Mouse (Mus musculus): ENCODE results near the gene Pinlyp. TPM values are rescaled to one million over a fixed set of nuclear protein-coding genes. Genes with fewer than 3 reads are reported as not detected.

Pinlyp gene
- polyA plus RNA-seq, 1 experiment from 2014 or later: not detected

- H3K27ac ChIP-seq (ENCODE audit: low read depth): no peak overlapping the region
- ATAC-seq (ENCODE audit: insufficient read depth) (no peak), DNase-seq (no peak)
- no peak for TF ChIP-seq CTCF (IDR thresholded peaks at IDR 0.05; ENCODE audit: low read depth)
- no peaks in the 10 kb centered on the region for H3K27me3 ChIP-seq (ENCODE audit: insufficient read depth, low read length)
- H3K4me2 ChIP-seq: no peak overlapping the region
- H3K4me1 ChIP-seq (ENCODE audit: insufficient read depth): 0 out of 2 replicates have a peak, but pooled peaks cover 2% of the 10 kb centered on the region
- H3K9me3 ChIP-seq (ENCODE audit: low read depth, low read length): no peaks in the 10 kb centered on the region
- peaks cover 33% of the 10 kb centered on the region for H3K36me3 ChIP-seq (ENCODE audit: insufficient read depth)
- 83% methylated on average over 28 of the region's 28 CpGs for WGBS
- no peak overlapping the region for H3K4me3 ChIP-seq (ENCODE audit: low read depth, low read length)
- H3K9ac ChIP-seq: no peak overlapping the region; the same call in 1 of the 2 replicates
These were observed 12.8 kb downstream of the Pinlyp start for GRCm38 (mm10) chr7:24533031-24533571.

- peak; percentile 66 for ATAC-seq (ENCODE audit: insufficient read depth)
- TF ChIP-seq CTCF (IDR thresholded peaks at IDR 0.05; ENCODE audit: low read depth): peak; percentile 85
- Histone ChIP-seq H3K36me3 (ENCODE audit: insufficient read depth) (peaks cover 33% of the 10 kb centered on the region), H3K4me3 (ENCODE audit: low read depth, low read length) (peak overlapping the region; percentile 61), H3K9me3 (ENCODE audit: low read depth, low read length) (no peaks in the 10 kb centered on the region), H3K4me1 (ENCODE audit: insufficient read depth) (0 out of 2 replicates have a peak, but pooled peaks cover 2% of the 10 kb centered on the region), H3K27ac (ENCODE audit: low read depth) (peak overlapping the region; percentile 81), H3K27me3 (ENCODE audit: insufficient read depth, low read length) (no peaks in the 10 kb centered on the region), H3K9ac (peak overlapping the region; percentile 83), H3K4me2 (peak overlapping the region; percentile 77)
- DNase-seq: peak; percentile 88
- WGBS: 1% methylated on average over 43 of the region's 43 CpGs
These were observed 14.5 kb downstream of the Pinlyp start for GRCm38 (mm10) chr7:24531211-24531971.

- peak within 1 kb of the TSS; percentile 77 for H3K4me2 ChIP-seq
- DNase-seq: peak; percentile 100
- TF ChIP-seq CTCF (IDR thresholded peaks at IDR 0.05; ENCODE audit: low read depth): no peak
- H3K9ac ChIP-seq: peak within 1 kb of the TSS; percentile 83
- H3K4me1 ChIP-seq (ENCODE audit: insufficient read depth): 0 out of 2 replicates have a peak, but pooled peaks cover 2% of the 10 kb centered on the region
- no peaks in the 10 kb centered on the region for H3K9me3 ChIP-seq (ENCODE audit: low read depth, low read length)
- peak within 1 kb of the TSS; percentile 86 for H3K27ac ChIP-seq (ENCODE audit: low read depth)
- H3K36me3 ChIP-seq (ENCODE audit: insufficient read depth): peaks cover 22% of the 10 kb centered on the region
- peak within 1 kb of the TSS; percentile 61 for H3K4me3 ChIP-seq (ENCODE audit: low read depth, low read length)
- WGBS: under 1% methylated on average over 44 of the region's 44 CpGs
- H3K27me3 ChIP-seq (ENCODE audit: insufficient read depth, low read length): no peaks in the 10 kb centered on the region
- peak; percentile 95 for ATAC-seq (ENCODE audit: insufficient read depth)
These were observed 15.6 kb downstream of the Pinlyp start, which contains the start of gene Irgq for GRCm38 (mm10) chr7:24530062-24530931. TSS of gene Irgq (plus strand) at chr7:24530689.

GRCm38 (mm10) chr7:24529580-24529979 is 16.3 kb downstream of the Pinlyp start:
- Histone ChIP-seq H3K4me1 (ENCODE audit: insufficient read depth) (0 out of 2 replicates have a peak, but pooled peaks cover 2% of the 10 kb centered on the region), H3K27me3 (ENCODE audit: insufficient read depth, low read length) (no peaks in the 10 kb centered on the region), H3K9me3 (ENCODE audit: low read depth, low read length) (no peaks in the 10 kb centered on the region), H3K4me2 (peak overlapping the region; percentile 77), H3K4me3 (ENCODE audit: low read depth, low read length) (peak overlapping the region; percentile 61), H3K36me3 (ENCODE audit: insufficient read depth) (peaks cover 15% of the 10 kb centered on the region), H3K27ac (ENCODE audit: low read depth) (peak overlapping the region; percentile 86; the same call in 1 of the 2 replicates), H3K9ac (peak overlapping the region; percentile 68)
- ATAC-seq (ENCODE audit: insufficient read depth): no peak
- 59% methylated on average over 11 of the region's 11 CpGs for WGBS
- DNase-seq: no peak
- TF ChIP-seq CTCF (IDR thresholded peaks at IDR 0.05; ENCODE audit: low read depth): no peak

GRCm38 (mm10) chr7:24528861-24529260 is 17.1 kb downstream of the Pinlyp start:
- Histone ChIP-seq H3K4me1 (ENCODE audit: insufficient read depth) (0 out of 2 replicates have a peak, but pooled peaks cover 2% of the 10 kb centered on the region), H3K9ac (no peak overlapping the region), H3K27me3 (ENCODE audit: insufficient read depth, low read length) (no peaks in the 10 kb centered on the region), H3K4me3 (ENCODE audit: low read depth, low read length) (no peak overlapping the region), H3K36me3 (ENCODE audit: insufficient read depth) (peaks cover 10% of the 10 kb centered on the region), H3K27ac (ENCODE audit: low read depth) (no peak overlapping the region), H3K9me3 (ENCODE audit: low read depth, low read length) (no peaks in the 10 kb centered on the region), H3K4me2 (no peak overlapping the region)
- 91% methylated on average over 11 of the region's 11 CpGs for WGBS
- no peak for ATAC-seq (ENCODE audit: insufficient read depth)
- no peak for TF ChIP-seq CTCF (IDR thresholded peaks at IDR 0.05; ENCODE audit: low read depth)
- DNase-seq: no peak

- no peak overlapping the region for H3K27ac ChIP-seq (ENCODE audit: low read depth)
- 0 out of 2 replicates have a peak, but pooled peaks cover 2% of the 10 kb centered on the region for H3K4me1 ChIP-seq (ENCODE audit: insufficient read depth)
- no peak overlapping the region for H3K4me2 ChIP-seq
- no peaks in the 10 kb centered on the region for H3K36me3 ChIP-seq (ENCODE audit: insufficient read depth)
- no peak for ATAC-seq (ENCODE audit: insufficient read depth)
- no peak for TF ChIP-seq CTCF (IDR thresholded peaks at IDR 0.05; ENCODE audit: low read depth)
- H3K27me3 ChIP-seq (ENCODE audit: insufficient read depth, low read length): no peaks in the 10 kb centered on the region
- no peak overlapping the region for H3K4me3 ChIP-seq (ENCODE audit: low read depth, low read length)
- 85% methylated on average over 12 of the region's 12 CpGs for WGBS
- no peak for DNase-seq
- H3K9ac ChIP-seq: no peak overlapping the region
- H3K9me3 ChIP-seq (ENCODE audit: low read depth, low read length): no peaks in the 10 kb centered on the region
These were observed 20.1 kb downstream of the Pinlyp start for GRCm38 (mm10) chr7:24525686-24526420.

Data from lung, embryonic 14.5 days (tissue).